In the genomic region with DNA sequence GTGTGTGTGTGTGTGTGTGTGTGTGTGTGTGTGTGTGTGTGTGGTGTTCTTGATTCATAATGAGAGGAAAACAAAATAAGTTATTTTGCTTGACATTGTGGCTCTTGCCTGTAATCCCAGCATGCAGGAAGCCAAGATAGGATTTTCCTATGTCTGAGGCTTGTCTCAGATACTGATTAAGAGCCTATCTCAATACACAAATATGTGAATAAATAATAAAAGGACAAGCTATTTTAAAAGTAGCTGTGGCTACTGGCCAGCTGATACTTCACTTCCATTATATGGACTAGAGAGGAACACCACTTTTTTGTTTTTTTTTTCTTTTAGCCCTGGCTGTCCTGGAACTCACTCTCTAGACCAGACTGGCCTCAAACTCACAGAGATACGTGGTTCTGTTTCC, we compare ENCODE assay signal across 19 mouse cellular contexts. TPM values are rescaled to one million over a fixed set of nuclear protein-coding genes. Genes with fewer than 3 reads are reported as not detected.
DNase-seq lines count a peak whose midpoint lies in the region; ATAC-seq and TF ChIP-seq lines count a peak whose summit lies in the region.
"Had no signal": no experiment of that assay in that cellular context is flagged by ENCODE, and none has a peak within 500 bp of the region (broad histone marks: within the 10 kb centered on the region; RNA-seq: fewer than 3 reads in every experiment).

No protein-coding gene starts in this region.

- H3K79me2 ChIP-seq in myocyte (ENCODE audit: control insufficient read depth, insufficient read depth) = no peaks in the 10 kb centered on the region

- TF ChIP-seq POLR2A in myocyte (IDR thresholded peaks at IDR 0.05; ENCODE audit: insufficient read length, low read depth) = no peak

- H3K27ac ChIP-seq in heart, postnatal 0 days (ENCODE audit: low read depth) = peak overlapping the region; percentile 73
- H3K27ac ChIP-seq in liver, embryonic 15.5 days (replicated peaks) = peak overlapping the region; percentile 38; the same call in 1 of the 2 replicates
- H3K27ac ChIP-seq in liver, embryonic 12.5 days = no peak overlapping the region
- 0 out of 2 replicates have a peak overlapping the region, but pooled peaks have one; percentile 39 for H3K27ac ChIP-seq in embryonic facial prominence, embryonic 15.5 days (replicated peaks)
- H3K27ac ChIP-seq: forebrain, embryonic 15.5 days; hindbrain, embryonic 15.5 days; left cerebral cortex, adult 2 months; limb, embryonic 13.5 days; midbrain, embryonic 10.5 days had no signal

- no peak overlapping the region for H3ac ChIP-seq in myocyte (ENCODE audit: control insufficient read depth, insufficient read length)

- 44% methylated on average over 1 of the region's 1 CpGs for WGBS in heart, postnatal 0 days
- 19% methylated on average over 1 of the region's 1 CpGs for WGBS in liver, embryonic 15.5 days (ENCODE audit: insufficient replicate concordance)
- WGBS in liver, embryonic 12.5 days (ENCODE audit: insufficient replicate concordance) = 21% methylated on average over 1 of the region's 1 CpGs
- WGBS in embryonic facial prominence, embryonic 15.5 days = 23% methylated on average over 1 of the region's 1 CpGs

- no peak overlapping the region for H3K9ac ChIP-seq in heart, postnatal 0 days (replicated peaks; ENCODE audit: low read depth, low read length)
- H3K9ac ChIP-seq in liver, embryonic 15.5 days = no peak overlapping the region
- no peak overlapping the region for H3K9ac ChIP-seq in liver, embryonic 12.5 days
- H3K9ac ChIP-seq in embryonic facial prominence, embryonic 15.5 days = no peak overlapping the region
- H3K9ac ChIP-seq: forebrain, embryonic 15.5 days; hindbrain, embryonic 15.5 days; limb, embryonic 13.5 days had no signal

- DNase-seq in heart, postnatal 0 days (ENCODE audit: low spot score) = no peak
- DNase-seq in heart, adult 8-10 months (ENCODE audit: low spot score) = no peak
- no peak for DNase-seq in left cerebral cortex, postnatal 14 days (ENCODE audit: low spot score in 2 of 2)
- DNase-seq in layer of hippocampus, adult 9-11 months = no peak
- DNase-seq: adrenal gland, adult 8-10 months; cerebellum, adult 9-10 months; thymus, postnatal 4 days had no signal

- TF ChIP-seq EP300 in heart, postnatal 0 days (IDR thresholded peaks at IDR 0.05; ENCODE audit: low read depth) = no peak

- H3K4me3 ChIP-seq in heart, postnatal 0 days (ENCODE audit: low read depth, low read length) = no peak overlapping the region
- H3K4me3 ChIP-seq in liver, embryonic 15.5 days (replicated peaks) = no peak overlapping the region
- no peak overlapping the region for H3K4me3 ChIP-seq in liver, embryonic 12.5 days
- H3K4me3 ChIP-seq in embryonic facial prominence, embryonic 15.5 days (replicated peaks) = no peak overlapping the region
- no peak overlapping the region for H3K4me3 ChIP-seq in myocyte
- H3K4me3 ChIP-seq: erythroblast, embryonic 14.5 days; forebrain, embryonic 15.5 days; hindbrain, embryonic 15.5 days; left cerebral cortex, adult 2 months; limb, embryonic 13.5 days; midbrain, embryonic 10.5 days had no signal

- no peak overlapping the region for H3K4me2 ChIP-seq in heart, postnatal 0 days (ENCODE audit: low read depth, low read length)
- no peak overlapping the region for H3K4me2 ChIP-seq in liver, embryonic 15.5 days
- no peak overlapping the region for H3K4me2 ChIP-seq in liver, embryonic 12.5 days
- H3K4me2 ChIP-seq in embryonic facial prominence, embryonic 15.5 days (replicated peaks) = no peak overlapping the region
- peak overlapping the region; percentile 49 for H3K4me2 ChIP-seq in myocyte (ENCODE audit: low read depth)
- H3K4me2 ChIP-seq: forebrain, embryonic 15.5 days; heart, embryonic 11.5 days; hindbrain, embryonic 15.5 days; limb, embryonic 13.5 days had no signal

- no peaks in the 10 kb centered on the region for H3K36me3 ChIP-seq in heart, postnatal 0 days (replicated peaks; ENCODE audit: control insufficient read depth, insufficient read depth, low read length)
- no peaks in the 10 kb centered on the region for H3K36me3 ChIP-seq in liver, embryonic 15.5 days (replicated peaks)
- no peaks in the 10 kb centered on the region for H3K36me3 ChIP-seq in liver, embryonic 12.5 days
- no peaks in the 10 kb centered on the region for H3K36me3 ChIP-seq in embryonic facial prominence, embryonic 15.5 days
- no peaks in the 10 kb centered on the region for H3K36me3 ChIP-seq in myocyte (ENCODE audit: control insufficient read depth, insufficient read depth)
- H3K36me3 ChIP-seq: forebrain, embryonic 15.5 days; G1E; hindbrain, embryonic 15.5 days; limb, embryonic 13.5 days; midbrain, embryonic 10.5 days had no signal

- H3K9me3 ChIP-seq in heart, postnatal 0 days (replicated peaks; ENCODE audit: control insufficient read depth, low read length) = no peaks in the 10 kb centered on the region
- H3K9me3 ChIP-seq in liver, embryonic 15.5 days (replicated peaks) = no peaks in the 10 kb centered on the region
- H3K9me3 ChIP-seq in liver, embryonic 12.5 days (replicated peaks) = no peaks in the 10 kb centered on the region
- H3K9me3 ChIP-seq in embryonic facial prominence, embryonic 15.5 days (replicated peaks) = no peaks in the 10 kb centered on the region
- H3K9me3 ChIP-seq: forebrain, embryonic 15.5 days; G1E had no signal

- no peak for ATAC-seq in heart, postnatal 0 days (ENCODE audit: insufficient read depth, low read depth)
- ATAC-seq in liver, embryonic 15.5 days (ENCODE audit: insufficient read depth) = no peak
- ATAC-seq in liver, embryonic 12.5 days = no peak
- ATAC-seq in embryonic facial prominence, embryonic 15.5 days (ENCODE audit: insufficient number of reproducible peaks, low FRiP score, low TSS enrichment, low read depth) = no peak
- ATAC-seq: forebrain, embryonic 15.5 days had no signal

- TF ChIP-seq CTCF in heart, postnatal 0 days (IDR thresholded peaks at IDR 0.05; ENCODE audit: low read depth) = no peak

- intact Hi-C loops in left cerebral cortex, postnatal 14 days (cut with DNase I) = no loop called here

- peaks cover 44% of the 10 kb centered on the region for H3K4me1 ChIP-seq in heart, postnatal 0 days (ENCODE audit: control insufficient read depth, insufficient read depth)
- H3K4me1 ChIP-seq in liver, embryonic 15.5 days (replicated peaks) = peaks cover 31% of the 10 kb centered on the region
- peaks cover 36% of the 10 kb centered on the region for H3K4me1 ChIP-seq in liver, embryonic 12.5 days
- H3K4me1 ChIP-seq in embryonic facial prominence, embryonic 15.5 days = peaks cover 29% of the 10 kb centered on the region
- H3K4me1 ChIP-seq: forebrain, embryonic 15.5 days had no signal

- no peaks in the 10 kb centered on the region for H3K27me3 ChIP-seq in heart, postnatal 0 days (ENCODE audit: control insufficient read depth, insufficient read depth, low read length)
- H3K27me3 ChIP-seq in liver, embryonic 15.5 days = peaks cover 23% of the 10 kb centered on the region
- H3K27me3 ChIP-seq in liver, embryonic 12.5 days (replicated peaks) = 0 out of 2 replicates have a peak, but pooled peaks cover 18% of the 10 kb centered on the region
- no peaks in the 10 kb centered on the region for H3K27me3 ChIP-seq in embryonic facial prominence, embryonic 15.5 days
- no peaks in the 10 kb centered on the region for H3K27me3 ChIP-seq in myocyte (ENCODE audit: control insufficient read depth, insufficient read depth, insufficient read length)
- H3K27me3 ChIP-seq: forebrain, embryonic 15.5 days; hindbrain, embryonic 15.5 days; limb, embryonic 13.5 days had no signal

TF ChIP-seq in myocyte, 11 proteins besides CTCF, POLR2A, EP300 and RAD21:
- TF ChIP-seq TCF3 (IDR thresholded peaks at IDR 0.05; ENCODE audit: insufficient read length, low read depth) = no peak

RNA-seq across cellular contexts. Expression of gene Plpp1, which starts 38.8 kb away (rescaled TPM):
- total RNA-seq in heart, postnatal 0 days (2014; rRNA removed; ENCODE audit: low replicate concordance) = 88.7 and 129 TPM in 2 replicates
- polyA plus RNA-seq in heart, postnatal 0 days (2015; fragmentation: Nextera tagmentation; extraction: Ambion mirVana) = 89.4 and 101 TPM in 2 replicates
- total RNA-seq in heart, adult 8-10 months (2022) = 10 to 100 TPM; 36.4 to 44.4 (median 39.3) TPM
- 42.1 and 45.6 TPM in 2 replicates for polyA plus RNA-seq in liver, embryonic 15.5 days (2015; fragmentation: Nextera tagmentation; extraction: Ambion mirVana)
- 28.6 and 30.8 TPM in 2 replicates for polyA plus RNA-seq in liver, embryonic 12.5 days (2016; fragmentation: Nextera tagmentation; extraction: Ambion mirVana)
- 68.1 and 71.6 TPM in 2 replicates for polyA plus RNA-seq in embryonic facial prominence, embryonic 15.5 days (2015; fragmentation: Nextera tagmentation; extraction: Ambion mirVana)
- 133 TPM for polyA plus RNA-seq in myocyte (2012; fragmentation: generic; extraction: Trizol)
- 10 to 100 TPM; 26.9 TPM for total RNA-seq in left cerebral cortex, postnatal 14 days (2021)
